Mouse (Mus musculus): ENCODE measurements at regions not wholly inside any gene's neighbourhood (a gene's known extent, or its start where the extent isn't known, plus 50 kb on each side); places are given as distances from the start of the nearest gene placed in this dataset.
"Not testable (repeated sequence)": the region's sequence is repeated elsewhere in the genome, so short reads cannot be mapped to it uniquely, and the experiment has no call there.

DNA sequence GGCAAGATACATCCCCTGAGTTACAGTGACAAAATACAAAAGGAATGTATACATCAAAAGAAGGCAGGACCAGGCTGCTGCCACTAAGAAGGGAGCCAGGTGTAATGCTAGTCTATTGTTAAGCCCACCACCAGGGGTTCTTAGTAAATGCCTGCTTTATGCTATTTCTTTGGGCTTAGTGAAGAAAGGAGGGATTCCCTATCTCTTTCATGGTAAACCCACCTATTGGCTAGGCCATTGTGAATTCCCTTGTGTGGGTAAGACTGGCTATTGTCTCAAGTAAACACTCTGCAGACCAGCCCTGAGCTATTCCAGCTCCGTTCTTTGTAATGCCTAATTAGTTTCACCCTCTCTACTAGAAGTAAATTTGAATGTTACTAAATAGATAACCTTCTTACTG, 716.6 kb upstream of the 1700015G11Rik start:
- not testable (repeated sequence) for H3K4me2 ChIP-seq (replicated peaks); H3K9me3 ChIP-seq (ENCODE audit: control insufficient read depth, low read length); H3K36me3 ChIP-seq (replicated peaks; ENCODE audit: control insufficient read depth, insufficient read depth); ATAC-seq (ENCODE audit: low FRiP score); DNase-seq (ENCODE audit: low spot score); H3K27me3 ChIP-seq (ENCODE audit: control insufficient read depth, insufficient read depth, low read length); H3K4me3 ChIP-seq (replicated peaks; ENCODE audit: low read length); H3K4me1 ChIP-seq (replicated peaks; ENCODE audit: control insufficient read depth, insufficient read depth, low read length); H3K9ac ChIP-seq; H3K27ac ChIP-seq
- 44% methylated on average over 1 of the region's 1 CpGs for WGBS

- H3K36me3 ChIP-seq (replicated peaks; ENCODE audit: control insufficient read depth, insufficient read depth): no peaks in the 10 kb centered on the region
- H3K4me1 ChIP-seq (replicated peaks; ENCODE audit: control insufficient read depth, insufficient read depth, low read length): no peaks in the 10 kb centered on the region
- H3K9me3 ChIP-seq (ENCODE audit: control insufficient read depth, low read length): no peaks in the 10 kb centered on the region
- no peak overlapping the region for H3K27ac ChIP-seq
- no peak for ATAC-seq (ENCODE audit: low FRiP score)
- WGBS: 74% methylated on average over 2 of the region's 2 CpGs
- H3K9ac ChIP-seq: no peak overlapping the region
- H3K27me3 ChIP-seq (ENCODE audit: control insufficient read depth, insufficient read depth, low read length): no peaks in the 10 kb centered on the region
- no peak overlapping the region for H3K4me3 ChIP-seq (replicated peaks; ENCODE audit: low read length)
- no peak overlapping the region for H3K4me2 ChIP-seq (replicated peaks)
- DNase-seq (ENCODE audit: low spot score): no peak
These were observed 710.8 kb upstream of the 1700015G11Rik start for GRCm38 (mm10) chr7:52726236-52726905.

- ATAC-seq (ENCODE audit: low FRiP score) (peak; percentile 89), DNase-seq (ENCODE audit: low spot score) (peak; percentile 29)
- WGBS: 45% methylated on average over 3 of the region's 3 CpGs
These were observed 687.1 kb upstream of the 1700015G11Rik start for GRCm38 (mm10) chr7:52702464-52703145.

DNA sequence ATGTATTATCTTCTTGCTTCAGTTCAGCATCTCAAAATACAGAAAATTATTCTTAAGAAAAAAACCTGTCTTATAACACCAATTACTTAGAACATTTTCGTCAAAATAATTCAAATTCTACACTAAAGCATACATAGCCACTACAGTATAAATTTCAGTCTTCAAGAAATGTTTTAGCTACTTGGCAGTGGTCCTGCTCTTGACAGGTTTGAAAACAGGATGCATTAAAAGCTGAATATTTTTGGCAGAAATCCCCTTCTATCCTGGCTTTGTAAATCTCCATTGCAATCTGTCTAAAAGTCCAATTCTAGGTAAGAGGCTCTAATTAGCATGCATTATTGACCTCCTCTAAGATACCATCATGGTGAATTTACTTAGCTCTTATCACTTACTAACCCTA, 652.8 kb upstream of the 1700015G11Rik start:
- WGBS: 94% methylated on average over 1 of the region's 1 CpGs
- H3K4me1 ChIP-seq (replicated peaks; ENCODE audit: control insufficient read depth, insufficient read depth, low read length): no peaks in the 10 kb centered on the region
- DNase-seq (ENCODE audit: low spot score): no peak
- H3K4me3 ChIP-seq (replicated peaks; ENCODE audit: low read length): no peak overlapping the region
- H3K4me2 ChIP-seq (replicated peaks): no peak overlapping the region
- no peaks in the 10 kb centered on the region for H3K9me3 ChIP-seq (ENCODE audit: control insufficient read depth, low read length)
- ATAC-seq (ENCODE audit: low FRiP score): no peak
- H3K9ac ChIP-seq: no peak overlapping the region
- no peaks in the 10 kb centered on the region for H3K36me3 ChIP-seq (replicated peaks; ENCODE audit: control insufficient read depth, insufficient read depth)
- H3K27ac ChIP-seq: no peak overlapping the region
- H3K27me3 ChIP-seq (ENCODE audit: control insufficient read depth, insufficient read depth, low read length): no peaks in the 10 kb centered on the region

More at GRCm38 (mm10) chr7:52702464-52703145, 687.1 kb upstream of the 1700015G11Rik start:
- no peaks in the 10 kb centered on the region for H3K27me3 ChIP-seq (ENCODE audit: control insufficient read depth, insufficient read depth, low read length)
- 0 out of 2 replicates have a peak, but pooled peaks cover 3% of the 10 kb centered on the region for H3K4me1 ChIP-seq (replicated peaks; ENCODE audit: control insufficient read depth, insufficient read depth, low read length)
- H3K9ac ChIP-seq: no peak overlapping the region
- H3K4me2 ChIP-seq (replicated peaks): no peak overlapping the region
- H3K27ac ChIP-seq: 0 out of 2 replicates have a peak overlapping the region, but pooled peaks have one; percentile 11
- no peak overlapping the region for H3K4me3 ChIP-seq (replicated peaks; ENCODE audit: low read length)
- no peaks in the 10 kb centered on the region for H3K36me3 ChIP-seq (replicated peaks; ENCODE audit: control insufficient read depth, insufficient read depth)
- H3K9me3 ChIP-seq (ENCODE audit: control insufficient read depth, low read length): no peaks in the 10 kb centered on the region
